Mouse (Mus musculus): Measurements from ENCODE around the gene Muc13.

GRCm38 (mm10) chr16:33760542-33760941 is 33.3 kb upstream of the Muc13 start:
- TF ChIP-seq POLR2A (IDR thresholded peaks at IDR 0.05; ENCODE audit: low read depth, low read length) (no peak), CTCF (IDR thresholded peaks at IDR 0.05; ENCODE audit: extremely low read depth, insufficient read depth, insufficient read length, insufficient replicate concordance) (no peak)

All from spleen, adult 2 months (tissue).